Mouse (Mus musculus) cerebellum, adult 9-11 months (tissue): ENCODE measurements at regions not wholly inside any gene's neighbourhood (a gene's known extent, or its start where the extent isn't known, plus 50 kb on each side); places are given as distances from the start of the nearest gene placed in this dataset.

Experiments used
- DNase-seq: peaks from one replicate; pipeline ENCODE4 v3.0.0; 2022

DNA sequence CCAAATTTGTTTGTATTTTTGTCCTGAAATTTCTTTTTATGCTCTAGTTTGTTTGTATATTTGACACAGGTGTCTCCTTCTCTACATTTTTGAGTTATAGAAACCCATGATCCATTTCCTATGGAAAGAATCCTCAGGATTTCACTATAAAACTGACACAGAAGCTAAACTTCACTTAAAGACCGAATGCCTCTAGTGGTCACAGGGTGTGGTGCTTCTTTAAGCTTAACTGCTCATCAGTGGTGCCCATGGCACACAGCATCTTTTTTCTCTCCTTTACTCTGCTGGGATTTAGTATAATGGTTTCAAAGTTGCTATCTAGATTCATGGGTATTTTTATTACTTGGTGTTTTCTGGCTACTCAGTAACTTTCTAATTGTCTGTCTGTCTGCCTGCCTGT lies 79.9 kb upstream of the Hdac4 start:
- no peak for DNase-seq

DNA sequence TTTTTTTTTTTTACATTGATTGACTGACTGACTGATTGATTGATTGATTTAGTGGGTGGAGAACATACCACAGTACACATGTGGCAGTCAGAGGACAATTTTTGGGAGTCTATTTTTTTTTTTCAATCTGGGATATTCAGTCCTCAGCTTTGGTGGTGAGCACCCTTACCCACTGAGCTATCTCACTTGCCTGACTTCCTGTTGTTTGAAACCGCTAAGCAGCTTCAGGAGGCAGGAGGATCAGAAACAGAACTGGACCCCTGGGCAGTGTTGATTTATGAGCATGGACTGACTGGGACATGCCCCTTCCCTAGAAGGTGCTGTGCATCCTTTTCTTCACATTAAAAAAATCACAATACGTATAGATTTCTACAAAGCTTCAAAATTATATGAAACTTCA lies 78.3 kb upstream of the Hdac4 start:
- no peak for DNase-seq

DNA sequence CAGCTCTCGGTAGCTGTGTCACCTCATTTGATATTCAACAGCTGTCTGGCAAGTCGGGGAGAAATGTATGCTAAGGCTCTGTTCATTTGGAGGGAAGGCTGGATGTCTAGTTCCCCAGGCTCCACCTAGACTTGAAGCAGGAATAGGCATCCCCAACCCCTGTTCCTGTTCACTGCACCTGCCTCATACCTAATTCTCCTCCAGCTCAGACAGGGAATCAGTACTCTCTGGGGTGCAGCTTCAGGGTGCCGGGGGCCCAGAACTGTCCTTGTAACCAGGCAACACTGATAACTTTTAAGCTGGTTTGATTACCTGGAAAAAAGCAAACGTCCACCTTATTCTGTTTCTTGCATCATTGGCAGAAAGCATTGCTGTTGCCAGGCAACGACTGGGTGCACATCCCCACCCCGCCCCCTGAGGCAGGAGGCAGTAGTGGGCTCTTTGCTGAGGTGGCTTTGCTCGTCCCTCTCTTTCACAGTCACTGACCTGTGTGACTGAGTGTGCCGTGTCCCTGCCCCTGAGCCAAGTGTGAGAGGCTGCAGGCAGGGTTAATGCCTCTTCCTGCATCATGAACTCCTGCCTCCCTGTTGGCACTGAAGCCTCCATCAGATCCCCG lies 76.3 kb upstream of the Hdac4 start:
- no peak for DNase-seq

DNA sequence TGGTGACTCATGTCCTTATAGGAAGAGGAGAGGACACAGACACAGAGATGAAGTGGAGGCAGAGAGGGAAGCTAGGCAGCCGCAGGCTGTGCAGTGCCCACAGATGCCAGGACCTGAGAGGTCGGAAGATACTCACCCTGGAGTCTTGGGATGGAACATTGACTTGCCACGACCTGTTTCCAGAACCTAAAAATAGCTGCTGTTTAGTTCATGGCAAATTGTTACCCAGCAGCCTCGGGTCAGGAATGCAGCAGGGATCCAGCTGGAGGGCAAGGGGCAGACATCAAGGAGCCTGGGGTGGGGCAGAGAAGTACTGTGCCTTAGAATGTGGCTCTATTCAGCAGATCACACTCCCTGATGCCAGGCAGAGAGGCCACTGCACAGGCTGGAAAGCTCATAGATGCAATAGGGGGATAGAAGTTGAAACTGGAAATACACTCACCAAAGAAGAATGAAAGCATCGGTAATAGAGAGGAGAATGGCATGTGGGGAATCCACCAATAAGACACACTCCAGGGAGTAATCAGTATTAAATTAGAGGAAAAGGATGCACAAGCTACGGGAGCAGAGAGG lies 75.1 kb upstream of the Hdac4 start:
- DNase-seq: no peak

DNA sequence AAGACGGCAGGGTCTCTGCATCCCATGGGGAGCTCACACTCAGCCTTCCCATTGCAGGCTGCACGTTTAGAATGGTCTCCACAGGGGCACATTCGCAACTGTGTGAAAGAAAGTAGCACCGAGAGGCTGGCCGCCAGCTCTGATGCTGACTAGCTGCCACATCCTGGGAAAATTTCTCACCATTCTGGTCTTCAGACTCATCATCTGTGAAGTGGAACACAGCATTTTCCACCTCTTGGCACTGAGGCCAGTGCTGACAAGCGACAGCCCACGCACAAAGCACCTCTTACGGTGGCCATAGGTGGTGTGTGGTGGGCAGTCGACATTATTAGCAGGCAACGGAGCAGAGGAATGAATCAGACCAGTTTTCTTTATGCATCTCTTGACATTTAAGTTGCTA lies 74.0 kb upstream of the Hdac4 start:
- no peak for DNase-seq

DNA sequence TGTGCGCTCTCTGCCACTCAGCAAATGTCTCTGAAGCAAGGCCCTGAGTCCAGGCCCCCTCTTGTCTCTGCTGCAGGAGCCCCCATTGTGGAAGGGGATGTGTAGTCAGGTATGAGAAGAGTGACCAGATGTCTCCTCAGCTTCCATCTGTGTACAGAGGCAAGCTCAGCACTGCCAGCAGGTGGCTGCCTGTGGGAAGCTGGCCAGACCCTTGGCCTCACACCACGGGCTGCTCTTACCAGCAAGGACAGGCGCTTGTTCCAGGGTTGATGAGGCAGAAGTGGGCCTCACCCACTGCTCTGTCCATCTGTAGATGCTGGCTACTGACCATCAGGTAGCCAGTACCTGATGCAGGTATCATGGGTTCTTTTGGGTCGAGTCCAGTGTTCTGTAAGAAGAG lies 69.4 kb upstream of the Hdac4 start:
- DNase-seq: peak; percentile 91

DNA sequence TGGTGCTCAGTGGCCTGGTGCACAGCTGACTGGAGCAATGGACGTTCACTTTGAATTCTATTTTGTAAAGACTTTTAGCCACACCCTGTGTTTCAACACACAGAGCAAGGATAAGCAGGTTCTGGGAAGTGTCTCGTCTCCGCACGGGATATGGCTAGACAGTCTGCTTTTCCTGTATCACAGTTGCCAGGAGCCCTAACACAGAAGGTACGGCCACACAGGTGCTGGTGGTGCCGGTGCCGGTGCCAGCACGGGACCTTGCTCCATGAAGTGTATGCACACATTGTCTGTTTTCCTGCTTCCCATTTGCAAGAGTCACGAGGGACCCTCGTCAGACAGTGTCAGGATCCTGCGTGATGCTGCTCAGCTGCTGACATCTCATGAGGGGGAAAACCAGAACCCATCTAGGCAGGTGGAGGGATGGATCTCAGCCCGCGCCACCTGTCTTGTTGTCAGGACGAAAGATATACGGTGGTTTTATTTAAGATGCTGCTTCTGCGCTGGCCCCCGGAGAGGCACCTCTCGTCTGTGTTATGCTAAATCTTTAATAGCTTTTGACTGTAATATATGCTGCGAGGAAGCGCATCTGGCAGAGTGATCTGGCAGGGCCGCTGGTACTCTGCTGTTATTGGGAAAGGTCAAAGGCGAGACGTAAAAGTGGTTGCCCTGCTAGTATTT lies 64.4 kb upstream of the Hdac4 start:
- DNase-seq: no peak

DNA sequence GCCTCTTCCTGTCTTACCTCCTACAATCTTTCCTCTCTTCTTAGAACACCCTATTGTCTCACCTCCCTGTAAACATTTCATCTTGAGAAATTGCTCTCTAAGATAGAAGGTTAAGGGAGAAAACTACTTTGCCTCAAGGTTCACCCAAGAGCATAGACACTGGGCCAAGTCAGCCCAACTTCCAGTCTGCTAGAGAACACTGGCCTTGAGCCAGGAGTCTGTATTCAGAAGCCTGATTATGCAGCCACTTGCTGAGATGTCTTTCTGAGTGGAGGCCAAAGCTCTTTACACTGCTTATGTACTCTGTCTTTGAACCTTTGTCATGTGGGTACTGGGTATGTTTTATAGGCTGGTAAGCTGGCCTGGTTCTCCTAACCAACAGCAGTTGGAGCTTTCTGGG lies 62.5 kb upstream of the Hdac4 start:
- no peak for DNase-seq

DNA sequence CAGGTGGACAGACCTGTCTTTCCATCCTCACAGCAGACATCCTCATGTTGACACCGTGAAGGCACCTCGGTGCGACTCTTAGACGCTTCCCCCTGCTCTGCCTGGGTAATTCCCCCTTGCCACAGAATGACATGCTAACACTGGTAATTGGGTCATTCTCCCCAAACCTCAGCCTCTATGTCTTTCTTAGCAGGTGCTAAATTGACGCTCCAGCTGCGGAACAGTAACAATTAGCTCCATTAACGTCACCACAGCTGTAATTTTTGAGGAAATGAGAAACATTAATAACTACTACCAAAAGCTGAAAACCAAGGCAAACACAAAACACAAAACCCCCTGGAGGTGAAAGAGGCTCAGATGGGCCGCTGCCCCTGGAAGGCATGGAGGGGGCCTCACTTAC lies 57.6 kb upstream of the Hdac4 start:
- DNase-seq: no peak

DNA sequence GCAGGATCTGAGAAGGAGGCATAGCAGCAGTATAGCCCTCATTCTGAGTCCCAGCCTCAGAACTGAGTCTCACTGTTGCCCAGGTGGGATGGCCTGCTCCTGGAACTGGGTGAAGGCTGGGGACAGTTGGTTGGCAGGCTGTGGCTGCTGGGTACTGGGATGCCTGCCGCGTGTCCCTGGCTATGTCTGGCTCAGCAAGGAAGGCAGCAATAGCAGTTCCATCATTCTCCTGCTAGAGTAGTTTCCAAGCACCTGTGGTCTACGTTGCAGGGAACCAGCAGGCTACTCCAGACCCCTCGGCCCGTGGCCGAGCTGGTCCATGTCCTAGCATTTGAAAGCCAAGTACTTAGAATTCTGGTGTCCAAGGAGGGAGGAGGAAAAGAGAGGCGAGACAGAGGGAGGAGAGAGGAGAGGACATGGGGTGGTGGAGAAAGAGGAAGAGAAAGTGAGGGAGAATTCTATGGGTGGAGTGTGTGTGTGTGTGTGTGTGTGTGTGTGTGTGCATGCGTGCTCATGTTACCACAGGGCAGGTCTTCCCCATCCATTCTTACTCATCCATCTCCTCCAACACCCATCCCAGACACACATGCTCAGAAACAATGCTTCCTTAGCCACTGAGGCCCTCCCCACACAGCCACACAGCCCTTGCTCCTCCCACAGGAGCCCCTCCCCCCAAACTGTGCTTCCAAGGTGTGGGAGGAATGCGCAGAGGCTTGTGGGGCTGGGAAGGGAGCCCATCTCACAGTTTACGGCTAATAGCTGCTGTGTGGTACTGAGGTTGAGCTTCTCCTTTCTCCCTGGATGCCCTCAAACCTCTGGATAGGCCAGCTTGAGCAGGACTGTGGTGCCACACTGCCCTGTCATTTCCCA lies 55.3 kb upstream of the Hdac4 start:
- no peak for DNase-seq
